Mouse (Mus musculus): ENCODE results near the gene Ccdc9b. TPM values are rescaled to one million over a fixed set of nuclear protein-coding genes. Genes with fewer than 3 reads are reported as not detected.

The Ccdc9b gene
- polyA plus RNA-seq, 1 experiment from 2014 or later = 1.3 TPM

Other genes with a start within 250 kb of the Ccdc9b start
- gene Bmf, start 213.0 kb downstream of the Ccdc9b start, polyA plus RNA-seq (2015; fragmentation: Nextera tagmentation; extraction: Ambion mirVana) = 7.6 and 9.9 TPM in 2 replicates
- 102 and 112 TPM in 2 replicates for gene Bub1b, start 164.4 kb downstream of the Ccdc9b start, polyA plus RNA-seq (2015; fragmentation: Nextera tagmentation; extraction: Ambion mirVana)
- 0.60 and 1.4 TPM in 2 replicates for gene Pak6, start 99.4 kb downstream of the Ccdc9b start, polyA plus RNA-seq (2015; fragmentation: Nextera tagmentation; extraction: Ambion mirVana)
- gene Ankrd63, start 58.7 kb downstream of the Ccdc9b start, polyA plus RNA-seq (2015; fragmentation: Nextera tagmentation; extraction: Ambion mirVana) = 0.25 and 0.30 TPM in 2 replicates
- 1.4 and 1.7 TPM in 2 replicates for gene Plcb2, start 34.2 kb downstream of the Ccdc9b start, polyA plus RNA-seq (2015; fragmentation: Nextera tagmentation; extraction: Ambion mirVana)
- 15.2 and 16.3 TPM in 2 replicates for gene Inafm2, start 16.9 kb downstream of the Ccdc9b start, polyA plus RNA-seq (2015; fragmentation: Nextera tagmentation; extraction: Ambion mirVana)
- not detected in 2 replicates for gene Phgr1, start 10.1 kb upstream of the Ccdc9b start, polyA plus RNA-seq (2015; fragmentation: Nextera tagmentation; extraction: Ambion mirVana)
- gene Disp2, start 17.1 kb upstream of the Ccdc9b start, polyA plus RNA-seq (2015; fragmentation: Nextera tagmentation; extraction: Ambion mirVana) = 0.46 and 0.81 TPM in 2 replicates
- 113 and 119 TPM in 2 replicates for gene Knstrn, start 51.3 kb upstream of the Ccdc9b start, polyA plus RNA-seq (2015; fragmentation: Nextera tagmentation; extraction: Ambion mirVana)
- 91.0 and 91.1 TPM in 2 replicates for gene Ivd, start 99.3 kb upstream of the Ccdc9b start, polyA plus RNA-seq (2015; fragmentation: Nextera tagmentation; extraction: Ambion mirVana)
- 3.1 and 3.5 TPM in 2 replicates for gene Bahd1, start 137.7 kb upstream of the Ccdc9b start, polyA plus RNA-seq (2015; fragmentation: Nextera tagmentation; extraction: Ambion mirVana)
- gene Chst14, start 163.8 kb upstream of the Ccdc9b start, polyA plus RNA-seq (2015; fragmentation: Nextera tagmentation; extraction: Ambion mirVana) = 26.8 and 28.6 TPM in 2 replicates